Mouse (Mus musculus): Measurements from ENCODE around the gene Rngtt.

DNA sequence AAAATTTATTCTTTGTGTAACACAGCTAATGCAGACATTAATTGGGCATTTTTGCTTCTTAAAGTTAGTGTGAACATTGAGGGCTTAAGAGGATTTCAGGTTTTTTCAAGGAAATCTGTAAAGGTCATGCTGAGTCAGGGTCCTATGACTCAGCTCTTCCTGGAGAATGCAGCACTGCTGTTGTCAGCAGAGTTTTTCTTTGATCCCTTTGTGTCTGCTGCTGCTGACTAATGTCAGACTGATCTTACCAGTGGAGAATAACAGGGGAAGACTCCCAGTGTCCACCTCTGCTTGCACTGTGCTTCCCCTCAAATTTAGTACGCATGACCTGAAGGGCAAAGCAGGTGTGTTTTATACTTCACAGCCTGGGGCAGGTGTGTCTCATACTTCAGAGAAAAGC is 27.9 kb downstream of the Rngtt start:
- TF ChIP-seq CTCF (IDR thresholded peaks at IDR 0.05; ENCODE audit: control insufficient read depth, insufficient read depth, insufficient read length) = no peak
- TF ChIP-seq MYOG (IDR thresholded peaks at IDR 0.05; ENCODE audit: control insufficient read depth, extremely low read depth, insufficient read length) = no peak
- no peak for TF ChIP-seq MAX (IDR thresholded peaks at IDR 0.05)

All from C2C12 (cell line).